Mouse (Mus musculus) myocyte (in vitro differentiated cells): ENCODE data around the gene Zfp668.

Source experiments
- E2F4 ChIP-seq: IDR thresholded peaks from one replicate; pipeline ENCODE4 v1.6.1; 2011; ENCODE audit warnings: mild to moderate bottlenecking, control low read depth, moderate library complexity; ENCODE audit not compliant: insufficient read depth
- POLR2A ChIP-seq: IDR thresholded peaks from one replicate; pipeline ENCODE4 v1.6.1; 2011; ENCODE audit warnings: low read depth, mild to moderate bottlenecking, control low read depth, moderate library complexity; ENCODE audit not compliant: insufficient read length

GRCm38 (mm10) chr7:127886551-127886950 is 9.9 kb upstream of the Zfp668 start:
- TF ChIP-seq POLR2A (no peak), E2F4 (no peak)
